Mouse (Mus musculus): ENCODE data around the gene Egln1.

The Egln1 gene

DNA sequence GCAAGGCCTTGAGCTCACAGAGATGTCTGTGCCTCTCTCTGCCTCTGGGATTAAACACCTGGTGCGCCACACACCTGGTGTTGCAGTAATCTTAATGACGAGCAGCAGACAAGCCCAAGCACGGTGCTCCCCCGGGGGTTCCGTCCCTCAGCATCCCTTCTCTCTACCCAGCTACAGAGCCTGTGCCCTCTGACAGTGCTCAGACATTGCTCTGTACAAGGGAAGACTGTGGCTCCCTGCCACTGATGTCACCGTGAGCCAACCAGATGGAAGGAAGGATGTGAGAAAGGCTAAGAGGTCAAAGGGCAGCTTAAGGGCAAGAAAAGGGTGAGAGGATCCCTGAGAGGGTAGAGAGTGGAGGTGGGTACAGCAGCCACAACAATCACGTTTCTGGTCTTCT is 4.7 kb downstream of the Egln1 start:
- no peak for DNase-seq (ENCODE audit: low spot score)

DNA sequence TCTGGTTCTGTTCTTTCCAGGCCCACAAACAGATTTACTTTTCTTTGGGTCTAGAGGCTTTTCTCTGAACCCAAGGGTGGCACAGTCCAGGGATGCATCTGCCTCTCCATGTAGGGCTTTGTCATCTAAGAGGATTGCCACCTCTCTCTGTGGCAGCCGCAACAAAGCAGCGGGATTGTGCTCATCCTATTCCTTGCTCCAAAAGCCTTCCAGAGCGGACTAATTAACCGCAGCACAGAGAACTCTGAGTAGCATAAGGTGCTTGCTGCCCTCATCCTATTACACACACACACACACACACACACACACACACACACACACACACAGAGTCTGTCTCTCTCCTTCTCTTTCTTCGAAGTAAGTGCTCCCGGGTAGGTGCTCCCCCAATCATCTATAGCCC is 5.3 kb downstream of the Egln1 start:
- no peak for DNase-seq (ENCODE audit: low spot score)

DNA sequence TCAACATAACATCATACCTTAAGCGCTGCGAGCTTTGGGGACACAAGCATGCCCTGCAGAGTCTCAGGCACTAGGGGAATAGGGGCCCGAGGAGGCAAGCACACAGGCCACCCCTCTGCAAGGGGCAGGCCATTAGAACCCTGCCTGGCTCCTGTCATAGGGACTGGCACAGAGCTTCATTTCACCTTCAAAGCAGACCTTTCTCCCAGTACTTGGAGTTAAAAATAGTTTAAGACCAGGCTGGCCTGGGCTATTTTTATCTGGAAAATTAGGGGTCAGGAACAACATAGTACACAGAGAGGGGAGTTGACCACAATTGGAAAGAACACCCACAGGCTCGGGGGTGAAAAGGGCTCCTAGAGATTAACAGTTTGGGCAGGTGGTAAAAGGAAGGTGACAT is 11.8 kb downstream of the Egln1 start:
- DNase-seq (ENCODE audit: low spot score), result no peak

DNA sequence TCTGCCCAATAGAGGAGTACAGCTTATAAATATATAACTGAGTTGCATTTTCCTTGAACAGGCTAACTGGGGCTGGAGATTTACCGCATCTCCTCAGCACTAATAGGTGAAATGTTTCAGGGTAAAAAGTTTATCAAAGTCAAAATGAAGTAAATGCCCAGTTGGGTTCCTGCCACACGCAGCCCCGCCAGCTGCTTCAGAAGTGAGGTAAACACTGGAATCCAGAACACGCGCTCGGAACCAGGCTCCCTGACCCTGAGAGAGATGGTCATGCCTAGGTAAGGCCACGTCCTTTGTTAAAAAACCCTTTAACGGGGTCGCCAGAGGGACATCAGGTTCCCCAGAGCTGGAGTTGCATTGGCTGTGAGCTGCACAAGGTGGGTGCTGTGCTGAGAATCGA is 12.4 kb downstream of the Egln1 start:
- no peak for DNase-seq (ENCODE audit: low spot score)

DNA sequence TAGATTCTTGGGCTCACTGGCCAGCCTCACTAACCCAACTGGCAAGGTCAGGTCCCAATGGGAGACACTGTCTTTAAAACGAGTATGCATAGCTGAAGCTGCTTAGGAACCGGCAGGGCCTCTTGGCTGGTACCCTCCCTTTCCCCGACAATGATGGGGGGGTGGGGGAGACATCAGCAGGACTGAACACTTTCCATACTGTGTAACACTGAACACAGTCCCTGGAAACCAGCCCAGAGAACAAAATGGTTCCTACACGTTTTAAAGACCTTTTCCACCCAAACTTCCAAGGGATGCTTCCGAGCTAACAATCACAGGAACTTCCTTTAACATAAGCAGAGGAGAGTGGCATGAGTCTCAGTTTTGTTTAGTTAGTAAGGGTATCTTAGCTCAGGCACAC is 14.0 kb downstream of the Egln1 start:
- DNase-seq (ENCODE audit: low spot score), result no peak

DNA sequence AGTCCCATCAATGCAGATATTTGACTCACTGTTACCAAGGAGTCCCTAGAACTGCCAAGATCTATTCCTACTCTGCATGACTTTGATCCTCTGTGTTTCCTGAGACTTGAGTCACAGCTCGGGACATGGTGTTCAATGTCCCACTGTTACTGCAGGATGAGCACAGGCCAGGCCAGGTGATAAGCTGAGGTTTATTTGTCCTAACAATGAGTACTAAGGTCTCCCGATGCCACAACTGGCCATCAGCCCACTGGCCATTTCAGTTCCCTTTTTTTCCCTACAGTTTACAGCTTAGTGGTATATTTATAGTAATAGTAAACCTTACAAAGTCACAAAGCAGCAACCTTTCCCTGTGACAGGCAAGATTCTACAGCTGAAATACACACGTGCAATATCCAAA is 16.7 kb downstream of the Egln1 start:
- no peak for DNase-seq (ENCODE audit: low spot score)

DNA sequence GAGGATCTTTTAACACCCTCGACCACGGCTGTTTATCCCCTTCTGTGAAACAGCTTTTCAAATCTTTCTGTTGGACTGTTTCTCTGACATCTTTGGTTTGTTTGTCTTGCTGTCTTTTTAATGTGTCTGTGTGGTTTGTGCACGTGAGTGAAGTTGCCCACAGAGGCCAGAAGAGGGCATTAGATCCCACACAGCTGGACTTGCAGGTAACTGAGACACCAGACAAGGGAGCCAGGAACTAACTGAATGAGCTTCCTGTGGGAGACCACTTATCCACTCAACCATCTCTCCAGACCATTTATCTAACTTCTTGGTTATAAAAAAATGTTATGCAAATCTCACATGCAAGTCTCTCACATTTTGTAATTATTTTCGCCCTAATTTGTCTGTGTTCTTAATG is 18.5 kb downstream of the Egln1 start:
- DNase-seq (ENCODE audit: low spot score), result no peak

DNA sequence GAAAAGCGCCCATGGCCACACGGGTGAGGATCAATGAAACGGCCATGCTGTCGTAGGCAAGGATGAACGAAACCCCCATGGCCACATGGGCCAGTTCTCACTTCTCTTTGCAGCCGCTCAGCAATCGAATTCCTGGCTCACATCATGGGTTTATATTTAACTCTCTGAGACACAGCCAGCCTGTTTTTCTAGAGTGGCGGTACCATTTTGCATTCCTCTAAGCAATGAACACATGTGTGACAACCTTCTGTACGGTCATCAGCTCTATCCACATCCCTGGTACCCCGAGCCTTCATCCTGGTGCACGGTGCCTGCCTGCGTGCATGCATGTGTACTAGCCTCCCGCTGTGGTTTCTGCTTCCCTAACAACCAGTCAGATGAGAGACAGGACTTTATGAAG is 19.0 kb downstream of the Egln1 start:
- DNase-seq (ENCODE audit: low spot score), result no peak

DNA sequence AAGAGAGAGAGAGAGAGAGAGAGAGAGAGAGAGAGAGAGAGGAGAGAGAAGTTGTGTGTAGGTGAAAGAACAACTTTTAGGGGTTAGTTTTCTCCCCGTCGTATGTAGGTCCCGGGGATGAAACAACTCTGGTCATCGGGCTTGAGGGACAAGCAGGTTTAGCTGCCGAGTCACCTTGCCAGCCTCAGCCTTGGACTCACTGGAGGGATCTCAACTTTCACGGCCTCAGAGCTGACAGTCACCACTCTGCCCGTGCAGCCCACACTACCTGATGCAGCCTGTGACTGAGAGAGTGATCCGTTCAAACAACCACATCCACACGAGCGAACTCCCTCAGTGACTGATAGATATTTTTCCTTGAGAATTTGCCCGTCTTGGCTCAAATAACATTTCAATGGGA is 20.1 kb downstream of the Egln1 start:
- no peak for DNase-seq (ENCODE audit: low spot score)

DNA sequence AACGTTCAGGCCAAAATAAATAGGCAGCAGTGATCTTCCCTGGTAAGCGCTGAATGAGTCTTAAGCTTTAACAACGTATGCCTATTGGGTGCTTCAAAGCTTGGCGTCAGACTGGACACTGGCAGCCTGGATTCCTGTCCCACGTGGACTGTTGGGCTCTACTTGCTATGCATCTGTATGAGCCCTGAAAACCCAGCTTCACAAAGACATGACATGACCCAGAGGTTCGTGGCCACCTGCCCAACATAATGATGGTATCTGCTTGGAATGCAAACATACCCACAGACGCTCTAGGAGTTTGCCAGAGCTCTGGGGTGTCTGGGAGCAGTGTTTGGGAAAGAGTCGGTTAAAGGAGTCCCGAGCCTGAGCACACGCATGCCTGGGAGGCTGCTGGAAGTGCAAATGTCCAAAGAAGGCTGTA is 22.8 kb downstream of the Egln1 start:
- DNase-seq (ENCODE audit: low spot score), result no peak

DNA sequence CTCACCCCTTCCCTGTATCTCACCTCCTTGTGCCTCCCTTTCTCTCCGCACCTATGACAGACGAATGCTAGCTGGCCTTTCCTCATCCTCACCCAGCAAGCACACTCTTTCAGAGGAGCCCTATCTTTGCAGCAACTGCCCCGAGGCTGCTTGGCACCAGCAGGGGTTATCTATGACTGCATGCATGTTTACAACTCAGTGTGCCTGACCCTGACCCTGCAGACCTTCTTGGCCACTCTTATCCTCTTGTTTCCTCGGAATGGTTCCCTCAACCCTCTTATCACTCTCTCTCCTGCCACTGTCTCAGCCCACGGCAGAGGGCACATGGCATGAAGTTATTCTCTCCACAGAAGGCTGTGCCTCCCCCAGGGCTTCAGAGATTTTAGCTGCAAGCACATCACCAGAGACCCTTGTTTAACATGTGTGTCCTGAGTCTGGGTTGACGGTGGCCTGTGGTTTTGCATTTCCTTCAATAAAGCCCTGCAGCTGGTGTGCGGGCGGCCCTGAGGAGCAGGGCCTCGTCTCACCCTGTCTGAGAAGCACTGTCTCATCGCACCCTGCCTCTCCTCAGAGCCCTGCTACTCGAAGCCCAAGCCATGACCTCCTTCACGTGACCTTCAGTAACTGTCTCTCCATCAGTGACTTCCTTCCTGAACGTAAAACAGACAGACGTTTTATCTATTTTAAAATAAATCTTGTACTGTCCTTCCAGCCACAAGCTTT is 23.4 kb downstream of the Egln1 start:
- no peak for DNase-seq (ENCODE audit: low spot score)

DNA sequence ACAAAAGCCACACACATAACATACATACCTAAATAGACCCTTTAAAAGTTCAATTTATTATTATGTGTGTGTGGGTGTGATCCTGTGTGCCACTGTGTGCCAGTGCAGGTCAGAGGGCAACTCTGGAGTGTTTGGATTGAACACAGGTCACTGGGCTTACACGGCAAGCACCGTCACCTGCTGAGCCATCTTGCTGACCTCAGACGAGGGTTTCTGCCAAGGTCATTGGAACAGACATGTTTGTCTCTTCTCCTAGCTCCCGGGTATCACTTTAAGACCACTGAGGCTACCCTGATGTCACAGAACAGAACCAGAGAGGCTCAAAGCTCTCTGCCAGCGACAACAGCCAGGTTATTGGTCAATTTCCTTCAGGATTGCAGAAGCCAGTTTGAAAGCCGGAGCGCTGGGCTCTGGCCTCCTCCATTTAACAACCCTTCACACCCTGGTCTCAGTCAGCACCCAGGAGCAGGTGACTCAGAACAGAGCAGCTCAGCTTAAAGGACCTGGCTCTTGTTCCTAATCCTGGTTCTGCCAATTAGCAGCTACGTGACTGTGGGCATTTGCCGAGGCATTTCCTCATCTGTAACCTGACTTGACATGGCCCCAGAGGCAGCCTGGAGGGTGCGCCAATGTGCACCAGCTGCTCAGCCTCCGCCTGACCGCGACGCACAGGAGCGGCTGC is 25.0 kb downstream of the Egln1 start:
- no peak for DNase-seq (ENCODE audit: low spot score)

DNA sequence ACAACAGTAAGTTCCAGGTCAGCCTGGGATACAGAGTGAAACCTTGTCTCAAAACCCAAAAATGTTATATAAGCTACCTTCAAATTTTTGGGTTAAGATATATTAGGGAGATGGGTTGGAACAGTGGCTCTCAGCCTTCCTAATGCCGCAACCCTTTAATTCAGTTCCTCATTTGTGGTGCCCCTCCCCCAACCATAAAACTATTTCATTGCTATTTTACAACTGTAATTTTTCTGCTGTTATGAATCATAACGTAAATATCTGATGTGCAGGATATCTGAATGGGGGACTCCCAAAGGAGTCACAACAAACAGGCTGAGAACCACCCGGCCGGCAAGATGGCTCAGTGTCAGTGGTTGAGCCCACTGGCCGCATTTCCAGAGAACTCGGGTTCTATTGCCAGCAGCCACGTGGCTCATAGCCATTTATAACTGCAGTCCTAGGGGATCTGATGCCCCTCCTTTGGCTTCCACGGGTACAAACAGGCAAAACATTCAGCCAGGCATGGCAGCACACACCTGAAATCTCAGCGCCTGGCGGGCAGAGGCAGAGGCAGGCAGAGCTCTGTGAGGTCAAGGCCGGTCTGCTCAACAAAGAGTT is 26.5 kb downstream of the Egln1 start:
- no peak for DNase-seq (ENCODE audit: low spot score)

DNA sequence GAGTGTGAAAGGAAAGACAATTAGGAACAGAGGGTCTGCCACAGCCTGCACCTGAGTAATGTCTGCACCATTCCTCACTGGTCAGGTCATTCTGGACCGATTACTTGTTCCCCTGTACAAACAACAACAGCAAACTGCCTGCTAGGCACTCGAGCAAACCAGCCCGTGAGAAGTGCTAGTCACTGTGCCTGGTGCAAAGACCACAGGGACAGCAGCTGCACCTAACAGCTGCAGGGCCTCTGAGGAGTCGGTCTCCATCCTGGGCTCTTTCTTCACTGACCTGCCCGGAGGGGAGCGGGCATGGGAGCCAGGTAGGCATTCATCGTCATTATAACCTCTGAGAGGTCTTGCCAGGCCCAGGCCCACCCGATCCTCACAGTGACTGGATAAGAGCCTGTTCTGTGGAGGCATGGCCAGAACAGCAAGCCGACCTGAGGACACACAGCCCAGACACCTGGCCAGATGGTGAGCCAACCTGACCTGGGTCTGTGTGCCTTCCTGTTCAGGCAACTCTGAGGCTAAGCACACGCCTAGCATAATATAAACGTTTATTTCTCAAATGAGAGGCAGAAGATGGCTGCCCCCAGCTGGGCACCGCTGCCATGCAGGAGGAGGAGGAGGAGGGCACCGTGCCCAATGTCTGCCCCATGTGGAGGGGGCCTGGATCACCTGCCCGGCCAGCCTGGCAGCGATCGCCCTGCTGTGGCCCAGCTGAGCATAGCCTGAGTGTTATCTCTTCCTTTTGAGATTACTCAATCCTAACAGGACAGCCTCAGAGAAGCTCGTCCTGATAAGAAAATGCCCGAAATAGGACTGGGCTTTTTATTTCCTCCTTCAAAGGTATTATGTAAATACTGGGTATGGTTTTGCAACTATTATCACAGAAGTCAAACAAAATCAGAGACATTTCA is 27.5 kb downstream of the Egln1 start:
- no peak for DNase-seq (ENCODE audit: low spot score)

DNA sequence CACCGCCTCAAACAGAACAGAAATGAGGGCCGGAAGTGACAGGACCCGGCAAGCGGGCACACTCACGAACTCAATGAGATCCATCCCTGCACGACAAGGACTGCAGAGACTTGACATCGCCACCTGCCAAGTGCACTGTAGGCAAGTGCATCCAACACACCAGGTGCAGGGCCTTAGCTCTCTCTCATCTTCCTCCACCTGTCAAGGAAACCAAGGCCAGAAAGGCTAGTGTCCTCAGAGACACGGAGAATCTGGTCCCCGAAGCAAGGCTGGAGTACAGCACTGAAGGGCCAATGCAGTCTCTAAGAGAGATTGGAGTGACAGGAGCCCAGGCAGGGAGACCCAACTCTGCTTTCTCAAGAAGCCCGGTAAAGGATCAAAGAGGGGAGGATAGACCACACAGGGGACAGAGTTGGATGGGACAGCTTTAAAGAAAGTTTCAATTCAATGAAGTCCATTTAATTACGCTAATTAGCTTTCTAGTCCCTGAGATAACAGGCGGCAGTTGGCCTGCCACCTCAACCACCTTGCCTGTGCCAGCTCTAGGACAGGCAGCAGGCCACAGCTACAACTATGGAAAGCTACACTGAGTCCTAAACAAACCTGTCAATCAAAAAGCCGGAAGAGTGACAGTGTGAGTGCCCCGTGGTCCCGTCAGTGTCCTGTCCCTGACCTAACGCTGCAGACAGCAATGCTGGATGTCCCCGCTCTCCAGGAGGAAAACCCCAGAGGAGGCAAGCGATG is 31.2 kb downstream of the Egln1 start:
- DNase-seq (ENCODE audit: low spot score), result no peak

DNA sequence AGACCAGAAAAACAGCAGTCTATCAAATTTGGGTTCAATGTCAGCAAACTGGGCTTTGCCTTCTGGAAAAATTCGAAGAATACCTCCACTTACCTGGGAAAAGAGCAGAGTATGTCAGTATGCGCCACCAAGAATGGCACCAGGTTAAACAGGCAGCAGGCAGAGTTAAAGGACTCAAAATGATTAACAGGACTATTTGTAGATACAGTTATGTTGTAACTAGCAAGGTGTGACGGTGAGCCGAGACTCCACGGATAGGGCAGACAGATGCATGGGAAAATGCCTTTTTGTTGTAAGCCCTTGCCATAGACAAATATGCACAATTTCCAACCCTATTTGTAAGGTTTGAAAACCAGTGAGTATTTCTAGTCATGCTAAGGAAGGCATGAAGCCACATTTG is 35.1 kb downstream of the Egln1 start:
- DNase-seq (ENCODE audit: low spot score), result no peak

DNA sequence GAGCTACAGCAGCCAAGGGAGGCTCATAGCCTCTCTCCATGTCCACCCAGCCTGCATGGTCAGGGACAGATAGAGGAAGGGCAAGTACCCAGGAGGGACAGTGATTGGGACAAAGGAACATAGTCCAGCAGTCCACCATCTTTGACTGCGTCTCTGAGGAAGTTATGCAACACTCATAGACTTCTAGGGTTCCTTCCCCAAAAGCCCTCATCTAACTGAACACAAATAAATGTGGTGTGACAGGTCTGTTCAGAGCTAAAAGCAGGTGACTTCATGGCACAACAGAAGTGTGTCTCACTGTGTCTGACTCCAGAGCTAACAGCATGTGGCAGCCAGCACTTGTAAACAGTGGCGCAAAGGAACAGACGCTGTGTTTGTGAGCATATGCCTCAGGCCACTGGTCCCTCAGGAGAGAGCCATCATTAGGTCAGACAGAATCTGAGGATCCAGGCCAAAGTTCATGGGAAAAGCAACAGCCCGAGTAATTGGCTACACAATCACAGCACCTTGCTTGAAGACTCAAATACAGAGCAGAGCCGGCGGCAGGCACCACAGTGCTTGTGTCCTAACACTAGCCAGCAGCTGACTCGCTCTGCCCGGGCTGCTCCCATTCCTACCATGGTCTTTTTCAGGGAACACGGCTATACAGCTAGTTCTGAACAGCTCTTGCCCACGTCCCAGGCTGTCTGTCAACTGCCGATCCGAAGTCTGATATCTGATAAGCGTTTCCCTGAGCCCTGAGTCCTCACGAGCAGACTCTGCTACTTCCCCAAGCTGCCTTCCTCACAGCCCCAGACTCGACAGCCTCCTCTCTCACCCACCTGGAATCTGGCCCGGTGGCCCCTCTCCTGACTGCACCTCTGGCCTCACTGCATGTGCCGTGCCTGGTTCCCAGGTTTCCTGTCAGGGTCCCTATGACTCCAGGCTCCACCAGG is 36.9 kb downstream of the Egln1 start:
- DNase-seq (ENCODE audit: low spot score), result no peak

DNA sequence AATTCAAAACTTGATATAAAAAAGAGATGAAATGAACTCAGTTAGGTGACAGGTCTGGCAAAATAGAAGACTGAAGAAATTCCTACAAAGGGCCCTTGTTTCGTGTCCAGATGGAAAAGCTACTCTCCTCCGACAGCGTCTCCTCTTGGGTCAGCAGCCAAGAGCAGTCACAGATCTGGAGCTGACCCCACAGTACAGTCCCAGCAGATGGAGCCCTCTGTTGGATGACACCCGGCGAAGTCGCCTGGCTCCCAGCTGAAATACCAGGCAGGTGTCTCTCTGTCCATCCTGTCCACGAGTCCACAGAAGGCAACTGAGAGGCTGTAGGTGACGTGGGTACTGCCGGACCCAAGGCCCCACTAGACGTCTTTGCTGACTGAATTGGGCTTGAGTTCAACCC is 38.8 kb downstream of the Egln1 start:
- no peak for DNase-seq (ENCODE audit: low spot score)

DNA sequence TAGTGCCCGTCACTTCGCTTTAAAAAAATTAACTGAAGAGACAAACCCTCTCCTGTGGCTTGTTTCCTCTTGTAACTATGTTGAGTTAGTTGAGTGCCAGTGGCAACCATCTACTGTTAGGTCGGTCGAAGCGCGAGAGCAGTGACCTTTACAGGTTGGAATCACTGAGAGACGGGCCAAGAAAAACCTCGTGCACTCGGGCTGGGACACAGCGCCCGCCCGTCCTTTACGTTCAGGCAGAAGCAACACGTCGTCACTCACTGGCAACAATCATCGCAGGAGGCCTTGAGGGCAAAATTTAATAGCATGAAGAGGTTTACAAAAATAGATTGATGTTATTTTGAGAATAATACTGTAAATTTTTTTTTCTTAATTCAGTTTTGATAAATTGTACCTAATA is 39.2 kb downstream of the Egln1 start:
- DNase-seq (ENCODE audit: low spot score), result no peak

DNA sequence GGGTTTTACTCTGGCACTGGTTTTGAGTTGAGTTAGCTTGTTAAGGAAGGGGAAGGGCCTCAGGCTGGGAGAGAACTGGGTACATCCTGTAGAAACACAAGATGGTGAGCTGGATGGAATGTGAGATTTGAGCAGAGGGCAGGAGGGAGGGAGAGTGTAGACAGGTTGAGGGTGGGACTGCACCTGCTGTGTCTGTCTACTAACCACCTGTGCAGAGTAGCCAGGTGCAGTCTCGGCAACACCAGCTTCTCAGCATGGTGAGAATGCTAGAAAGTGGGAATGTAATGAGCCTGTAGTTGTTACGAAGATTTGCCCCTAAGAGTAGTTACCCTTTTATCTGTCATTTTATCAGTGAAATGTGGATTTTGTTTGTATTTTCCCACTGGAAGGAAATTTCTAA is 43.6 kb downstream of the Egln1 start:
- DNase-seq (ENCODE audit: low spot score), result no peak

DNA sequence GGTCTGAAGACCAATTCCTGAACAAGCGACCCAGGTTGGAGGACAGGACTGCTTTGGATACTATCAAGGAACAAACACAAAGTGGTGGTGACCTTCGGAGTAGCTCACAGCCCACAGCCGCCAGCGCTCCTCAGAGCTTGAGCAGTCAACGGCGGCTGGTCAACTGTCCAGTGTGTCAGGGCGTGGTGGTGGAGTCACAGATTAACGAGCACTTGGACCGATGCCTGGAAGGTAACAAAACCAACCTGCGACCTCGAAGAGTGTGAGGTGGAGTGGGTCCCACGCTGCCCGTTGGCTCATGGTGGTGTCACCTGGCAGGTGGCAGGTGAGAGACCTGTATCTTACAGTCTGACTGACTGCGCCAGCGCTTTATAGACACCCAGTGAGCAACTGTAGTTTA is 45.9 kb downstream of the Egln1 start:
- DNase-seq (ENCODE audit: low spot score), result no peak
